Mouse (Mus musculus) naive thymus-derived CD4-positive, alpha-beta T cell, adult 5 months (primary cell): ENCODE data around the gene Hist2h2ac. TPM values are rescaled to one million over a fixed set of nuclear protein-coding genes. Genes with fewer than 3 reads are reported as not detected.

ENCODE experiments used
- polyA plus RNA-seq: library from polyadenylated mRNA; unstranded; fragments of 100-300 nt; shearing (Covaris generic); gene quantifications from one replicate; pipeline ENCODE4 v1.2.1, GENCODE M21; 2017

The Hist2h2ac gene
- polyA plus RNA-seq, 1 experiment from 2014 or later: 10.4 TPM

Other genes starting within 250 kb of the Hist2h2ac start
- gene Plekho1, start 224.9 kb downstream of the Hist2h2ac start, polyA plus RNA-seq: 4.0 TPM
- gene Vps45, start 162.4 kb downstream of the Hist2h2ac start, polyA plus RNA-seq: 15.4 TPM
- gene Otud7b, start 116.4 kb downstream of the Hist2h2ac start, polyA plus RNA-seq: 14.3 TPM
- gene Mtmr11, start 58.9 kb downstream of the Hist2h2ac start, polyA plus RNA-seq: 0.44 TPM
- 153 TPM for gene Sf3b4, start 48.5 kb downstream of the Hist2h2ac start, polyA plus RNA-seq
- 3.7 TPM for gene Sv2a, start 39.7 kb downstream of the Hist2h2ac start, polyA plus RNA-seq
- 16.8 TPM for gene Bola1, start 1.2 kb downstream of the Hist2h2ac start, polyA plus RNA-seq
- 4.5 TPM for gene Hist2h2ab, start 1.0 kb downstream of the Hist2h2ac start, polyA plus RNA-seq
- 3.5 TPM for gene Hist2h2be, start 239 bp upstream of the Hist2h2ac start, polyA plus RNA-seq
- gene Hist2h3c2, start 18.2 kb upstream of the Hist2h2ac start, polyA plus RNA-seq: not detected
- gene Hist2h2aa2, start 19.4 kb upstream of the Hist2h2ac start, polyA plus RNA-seq: 70.3 TPM
- gene Hist2h2aa1, start 24.6 kb upstream of the Hist2h2ac start, polyA plus RNA-seq: 7.7 TPM
- gene Hist2h3c1, start 25.8 kb upstream of the Hist2h2ac start, polyA plus RNA-seq: not detected
- gene Hist2h4, start 42.4 kb upstream of the Hist2h2ac start, polyA plus RNA-seq: 4.9 TPM
- gene Hist2h3b, start 47.8 kb upstream of the Hist2h2ac start, polyA plus RNA-seq: 7.5 TPM
- gene Hist2h2bb, start 48.9 kb upstream of the Hist2h2ac start, polyA plus RNA-seq: 11.2 TPM
- not detected for gene Fcgr1, start 73.1 kb upstream of the Hist2h2ac start, polyA plus RNA-seq
- not detected for gene BC107364, start 231.4 kb upstream of the Hist2h2ac start, polyA plus RNA-seq